Mouse (Mus musculus) G1E (cell line): ENCODE results near the gene Eml2. TPM values are rescaled to one million over a fixed set of nuclear protein-coding genes. Genes with fewer than 3 reads are reported as not detected.

Experiments used
- ATAC-seq: 2 replicates; pipeline ENCODE4 v1.8.0; 2016; ENCODE audit warnings: mild to moderate bottlenecking; ENCODE audit not compliant: insufficient number of reproducible peaks, poor library complexity, low FRiP score, severe bottlenecking; ENCODE audit errors: extremely low read depth
- DNase-seq: peaks from one replicate; pipeline ENCODE4 v3.0.0; 2012; ENCODE audit warnings: low spot score
- H3K27me3 ChIP-seq: 2 replicates; pipeline ENCODE4 v1.6.1; 2012; ENCODE audit warnings: mild to moderate bottlenecking, low read length, inconsistent platforms; ENCODE audit not compliant: insufficient read depth
- H3K36me3 ChIP-seq: replicated peaks from 2 replicates; pipeline ENCODE3; 2012; ENCODE audit warnings: mild to moderate bottlenecking, inconsistent platforms
- H3K4me1 ChIP-seq: 2 replicates; pipeline ENCODE4 v1.6.1; 2012; ENCODE audit warnings: low read depth, low read length, inconsistent platforms, mixed read lengths; ENCODE audit not compliant: insufficient read depth
- H3K4me3 ChIP-seq: 2 replicates; pipeline ENCODE4 v1.5.1; 2012; ENCODE audit warnings: low read depth, mild to moderate bottlenecking, inconsistent platforms, low read length, moderate library complexity, mixed read lengths
- H3K9me3 ChIP-seq: replicated peaks from 2 replicates; pipeline ENCODE4 v1.6.1; 2012; ENCODE audit warnings: inconsistent platforms
- CTCF ChIP-seq: IDR thresholded peaks from 2 replicates; pipeline ENCODE4 v1.5.1; 2012; ENCODE audit warnings: low read depth, low read length, inconsistent platforms, mixed read lengths
- GATA1 ChIP-seq: IDR thresholded peaks from 2 replicates; pipeline ENCODE4 v1.6.1; 2012; ENCODE audit warnings: borderline replicate concordance, low read length, inconsistent platforms, mixed read lengths
- GATA2 ChIP-seq: IDR thresholded peaks from 2 replicates; pipeline ENCODE4 v1.6.1; 2012; ENCODE audit warnings: low read depth, low read length, inconsistent platforms, borderline replicate concordance
- POLR2AphosphoS5 ChIP-seq: IDR thresholded peaks from 2 replicates; pipeline ENCODE4 v1.6.1; 2012; ENCODE audit warnings: low read depth, low read length, inconsistent platforms; ENCODE audit not compliant: insufficient replicate concordance
- TAL1 ChIP-seq: conservative IDR thresholded peaks from 2 replicates; pipeline ENCODE4 v1.6.1; 2012; ENCODE audit warnings: low read depth, low read length, inconsistent platforms, mixed read lengths
- polyA plus RNA-seq: library from polyadenylated mRNA; stranded (reverse); fragments of >175 nt; gene quantifications from 2 replicates; pipeline ENCODE4 v1.2.3, GENCODE M21; 2012
- total RNA-seq, 2 experiments: library from RNA; stranded (forward) in 1 of 2; stranded (reverse) in 1 of 2; fragments of 200-1000 nt in 1 of 2; fragments of >200 nt in 1 of 2; fragmentation: Nextera tagmentation in 1 of 2; gene quantifications; 2 replicates each; pipeline ENCODE4 v1.2.3; 2014 to 2017

The Eml2 gene
- total and polyA plus RNA-seq, 3 experiments: 15.1 to 27.2 (median 19.0) TPM

DNA sequence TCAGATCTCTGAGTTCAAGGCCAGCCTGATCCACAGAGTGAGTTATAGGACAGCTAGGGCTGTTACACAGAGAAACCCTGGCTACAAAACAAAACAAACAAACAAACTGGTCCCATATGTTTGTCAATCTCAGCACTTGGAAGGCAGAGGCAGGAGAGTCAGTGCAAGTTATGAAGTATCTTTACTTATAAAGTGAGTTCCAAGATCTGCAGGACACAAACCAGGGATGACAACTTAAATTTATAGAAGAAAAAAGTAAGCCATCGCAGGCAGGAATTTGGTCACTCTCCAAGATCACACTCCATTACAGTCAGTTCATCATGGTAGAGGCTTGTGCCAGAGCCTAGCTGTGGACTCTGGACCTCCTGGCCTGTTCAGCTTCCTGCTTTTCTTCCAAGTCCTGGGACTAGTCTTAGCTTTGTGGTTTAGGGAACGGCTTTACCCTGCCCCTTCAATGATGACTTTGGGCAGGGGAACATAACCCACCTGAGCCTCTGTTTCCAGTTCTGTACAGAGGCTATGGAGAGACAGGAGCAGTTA, 53.9 kb downstream of the Eml2 start:
- H3K9me3 ChIP-seq: no peaks in the 10 kb centered on the region
- H3K4me3 ChIP-seq: no peak overlapping the region
- peaks cover 48% of the 10 kb centered on the region for H3K4me1 ChIP-seq
- no peak for TF ChIP-seq GATA1
- no peak for TF ChIP-seq POLR2AphosphoS5
- no peak for TF ChIP-seq TAL1
- no peak for TF ChIP-seq CTCF
- no peak for TF ChIP-seq GATA2
- no peaks in the 10 kb centered on the region for H3K27me3 ChIP-seq
- DNase-seq (no peak), ATAC-seq (no peak)
- peaks cover 60% of the 10 kb centered on the region for H3K36me3 ChIP-seq

DNA sequence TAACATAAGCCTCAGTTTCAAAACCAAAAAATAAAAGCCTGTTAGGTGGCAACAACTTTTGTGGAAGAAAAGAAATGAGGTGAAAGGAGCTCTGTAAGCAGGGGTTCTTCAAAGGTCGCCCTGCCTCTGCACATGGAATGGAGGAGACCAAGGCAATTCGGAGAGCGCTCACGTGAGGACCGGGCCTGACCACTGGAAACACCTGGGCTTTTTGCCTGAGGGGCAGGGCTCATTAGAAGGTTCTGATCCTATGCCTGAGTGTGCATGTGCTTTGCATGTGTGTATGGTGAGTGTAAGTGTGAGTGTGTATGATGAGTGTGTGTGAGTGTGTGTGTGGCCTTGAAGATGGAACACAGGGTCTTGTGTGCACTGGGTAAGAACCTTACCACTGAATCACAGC, 54.7 kb downstream of the Eml2 start:
- H3K27me3 ChIP-seq: no peaks in the 10 kb centered on the region
- TF ChIP-seq CTCF: no peak
- TF ChIP-seq TAL1: no peak
- no peak for TF ChIP-seq POLR2AphosphoS5
- no peak for TF ChIP-seq GATA2
- TF ChIP-seq GATA1: no peak
- H3K36me3 ChIP-seq: peaks cover 57% of the 10 kb centered on the region
- ATAC-seq: no peak
- no peak for DNase-seq
- H3K4me3 ChIP-seq: no peak overlapping the region
- no peaks in the 10 kb centered on the region for H3K9me3 ChIP-seq
- peaks cover 51% of the 10 kb centered on the region for H3K4me1 ChIP-seq

DNA sequence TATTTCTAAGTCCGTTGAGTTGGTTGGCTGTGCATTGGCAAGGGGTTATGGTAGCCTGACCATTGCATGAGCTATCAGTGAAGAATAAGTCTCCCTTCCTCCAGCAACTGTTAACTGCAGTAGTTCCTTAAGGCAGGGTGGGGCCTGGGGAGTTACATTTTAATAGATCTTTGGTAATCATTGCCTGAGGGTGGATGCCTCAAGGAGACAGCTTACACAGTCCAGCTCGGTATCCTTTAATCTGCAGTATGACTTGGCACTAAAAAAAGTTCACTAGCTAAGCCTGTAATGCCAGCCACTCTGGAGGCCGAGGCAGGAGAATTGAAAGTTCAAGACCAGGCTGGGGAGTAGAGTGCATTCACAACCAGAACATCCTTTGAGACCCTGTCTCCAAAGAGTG, 55.6 kb downstream of the Eml2 start:
- DNase-seq (no peak), ATAC-seq (no peak)
- peaks cover 63% of the 10 kb centered on the region for H3K36me3 ChIP-seq
- no peaks in the 10 kb centered on the region for H3K27me3 ChIP-seq
- H3K4me1 ChIP-seq: peaks cover 55% of the 10 kb centered on the region
- H3K9me3 ChIP-seq: no peaks in the 10 kb centered on the region
- TF ChIP-seq GATA1 (no peak), TAL1 (no peak)
- H3K4me3 ChIP-seq: no peak overlapping the region

DNA sequence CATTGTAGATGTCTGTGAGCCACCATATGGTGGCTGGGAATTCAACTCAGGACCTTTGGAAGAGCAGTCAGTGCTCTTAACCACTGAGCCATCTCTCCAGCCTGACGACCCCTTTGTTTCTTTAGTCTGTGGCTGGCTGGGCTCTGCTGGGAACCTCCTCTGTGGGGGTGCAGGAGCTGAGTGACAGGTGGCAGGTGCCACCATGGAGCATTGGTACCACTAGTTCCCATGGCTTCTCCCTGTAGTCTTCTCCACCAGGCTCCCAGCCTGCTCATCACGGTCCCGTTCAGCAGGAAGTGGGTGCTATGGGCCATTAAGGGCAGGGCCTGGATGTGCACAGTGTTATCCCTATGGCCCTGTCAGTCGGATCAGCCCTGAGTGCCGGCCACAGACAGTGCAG, 58.4 kb downstream of the Eml2 start:
- H3K4me3 ChIP-seq: no peak overlapping the region
- H3K9me3 ChIP-seq: no peaks in the 10 kb centered on the region
- H3K27me3 ChIP-seq: no peaks in the 10 kb centered on the region
- H3K4me1 ChIP-seq: peaks cover 58% of the 10 kb centered on the region
- peaks cover 76% of the 10 kb centered on the region for H3K36me3 ChIP-seq
- DNase-seq (no peak), ATAC-seq (no peak)
- TF ChIP-seq GATA2 (no peak), TAL1 (no peak), CTCF (no peak)

GRCm38 (mm10) chr7:19235092-19235671, 59.0 kb downstream of the Eml2 start:
- no peaks in the 10 kb centered on the region for H3K27me3 ChIP-seq
- ATAC-seq (peak; percentile 47; the same call in 1 of the 2 replicates), DNase-seq (no peak)
- H3K4me1 ChIP-seq: peaks cover 57% of the 10 kb centered on the region
- H3K9me3 ChIP-seq: no peaks in the 10 kb centered on the region
- TF ChIP-seq TAL1 (no peak), POLR2AphosphoS5 (no peak), GATA1 (no peak), GATA2 (no peak), CTCF (no peak)
- H3K36me3 ChIP-seq: peaks cover 74% of the 10 kb centered on the region
- H3K4me3 ChIP-seq: no peak overlapping the region

DNA sequence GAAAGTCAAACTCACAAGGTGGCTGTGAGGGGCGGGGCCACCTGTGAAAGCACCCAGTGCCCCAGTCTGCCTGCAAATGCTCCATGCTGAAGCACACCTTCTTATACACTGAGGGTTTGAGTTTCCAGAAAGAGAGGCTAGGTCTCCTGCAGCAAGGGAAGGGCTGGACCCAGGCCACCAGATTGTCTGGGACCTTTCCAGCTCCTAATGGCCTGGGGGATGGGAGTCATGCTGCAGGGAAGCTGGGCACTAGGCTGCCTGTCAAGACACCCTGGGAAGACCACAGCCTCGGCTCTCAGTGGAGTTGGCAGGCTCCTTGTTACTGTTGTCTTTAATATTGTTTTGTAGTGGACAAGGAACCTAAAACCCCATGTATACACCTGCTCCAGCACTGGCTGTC, 60.2 kb downstream of the Eml2 start:
- no peak for TF ChIP-seq TAL1
- TF ChIP-seq GATA1: no peak
- no peak for TF ChIP-seq GATA2
- no peak for TF ChIP-seq CTCF
- no peak for TF ChIP-seq POLR2AphosphoS5
- DNase-seq: no peak
- peaks cover 57% of the 10 kb centered on the region for H3K4me1 ChIP-seq
- no peaks in the 10 kb centered on the region for H3K9me3 ChIP-seq
- H3K4me3 ChIP-seq: no peak overlapping the region
- peaks cover 72% of the 10 kb centered on the region for H3K36me3 ChIP-seq
- no peaks in the 10 kb centered on the region for H3K27me3 ChIP-seq
- ATAC-seq: no peak

- TF ChIP-seq CTCF (no peak), TAL1 (no peak), GATA2 (no peak), POLR2AphosphoS5 (no peak), GATA1 (no peak)
- H3K9me3 ChIP-seq: no peaks in the 10 kb centered on the region
- ATAC-seq (no peak), DNase-seq (no peak)
- no peak overlapping the region for H3K4me3 ChIP-seq
- peaks cover 61% of the 10 kb centered on the region for H3K36me3 ChIP-seq
- peaks cover 49% of the 10 kb centered on the region for H3K4me1 ChIP-seq
- H3K27me3 ChIP-seq: no peaks in the 10 kb centered on the region
These were observed 62.1 kb downstream of the Eml2 start for GRCm38 (mm10) chr7:19238344-19238743.
